Mouse (Mus musculus) lung, embryonic 14.5 days (tissue): ENCODE results near the gene Pirt. TPM values are rescaled to one million over a fixed set of nuclear protein-coding genes. Genes with fewer than 3 reads are reported as not detected.

ENCODE experiments used
- ATAC-seq: fragments of 200-750 bp; cut with Nextera tagmentation; 2 replicates; pipeline ENCODE4 v1.8.0; 2017; ENCODE audit warnings: mild to moderate bottlenecking, moderate TSS enrichment, moderate library complexity; ENCODE audit not compliant: insufficient read depth
- DNase-seq: peaks from one replicate; pipeline ENCODE4 v3.0.0-alpha.2; 2015
- H3K27ac ChIP-seq: fragments of 300-500 bp; sonication (generic); 2 replicates; pipeline ENCODE4 v1.5.1; 2014; ENCODE audit warnings: low read depth, mild to moderate bottlenecking, moderate library complexity
- H3K27me3 ChIP-seq: fragments of 300-500 bp; sonication (generic); 2 replicates; pipeline ENCODE4 v1.6.1; 2014; ENCODE audit warnings: low read length, control low read depth; ENCODE audit not compliant: insufficient read depth
- H3K36me3 ChIP-seq: fragments of 300-500 bp; sonication (generic); 2 replicates; pipeline ENCODE4 v1.6.1; 2014; ENCODE audit warnings: control low read depth; ENCODE audit not compliant: insufficient read depth
- H3K4me1 ChIP-seq: fragments of 300-500 bp; sonication (generic); 2 replicates; pipeline ENCODE4 v1.6.1; 2014; ENCODE audit warnings: antibody characterized with exemption, control low read depth; ENCODE audit not compliant: insufficient read depth
- H3K4me2 ChIP-seq: fragments of 300-500 bp; sonication (generic); 2 replicates; pipeline ENCODE4 v1.6.1; 2014; ENCODE audit warnings: mild to moderate bottlenecking
- H3K4me3 ChIP-seq: fragments of 300-500 bp; sonication (generic); 2 replicates; pipeline ENCODE4 v1.5.1; 2014; ENCODE audit warnings: low read depth, low read length
- H3K9ac ChIP-seq: fragments of 300-500 bp; sonication (generic); 2 replicates; pipeline ENCODE4 v1.6.1; 2014
- H3K9me3 ChIP-seq: fragments of 300-500 bp; sonication (generic); 2 replicates; pipeline ENCODE4 v1.6.1; 2016; ENCODE audit warnings: low read depth, low read length, control low read depth
- CTCF ChIP-seq: IDR thresholded peaks from 2 replicates; pipeline ENCODE4 v1.5.1; 2016; ENCODE audit warnings: antibody characterized with exemption, low read depth
- WGBS: fragments of 180-500 bp; shearing (Covaris S2); extraction: QIAGEN DNeasy Blood & Tissue Kit; methylation state at CpG from one replicate; pipeline ENCODE4 v1.1.7; 2014; 5-methylcytosine and 5-hydroxymethylcytosine counted together
- polyA plus RNA-seq: library from polyadenylated mRNA; unstranded; fragments of >200 nt; fragmentation: Nextera tagmentation; extraction: Ambion mirVana; gene quantifications from 2 replicates; pipeline ENCODE4 v1.2.1, GENCODE M21; 2014

Gene Pirt
- polyA plus RNA-seq, result 0.29 and 0.55 TPM in 2 replicates

DNA sequence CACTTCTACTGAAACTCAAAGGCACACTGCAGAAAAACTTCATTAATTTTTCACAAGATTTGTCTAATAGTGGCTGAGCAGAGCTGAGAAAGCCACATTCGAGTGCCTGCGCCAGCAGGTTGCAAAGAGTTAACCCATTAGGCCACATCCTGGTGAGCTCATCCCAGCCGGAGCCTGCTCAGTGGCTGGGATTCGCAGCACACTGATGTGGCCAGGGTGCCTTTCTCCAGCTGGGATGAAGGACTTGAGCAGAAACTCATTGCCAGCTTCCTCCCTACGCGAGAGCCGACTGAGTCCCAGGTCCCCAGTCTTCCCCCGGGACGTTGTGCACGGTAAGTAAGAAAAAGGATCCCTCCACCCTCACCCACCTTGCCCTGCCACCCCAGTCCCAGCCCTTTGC lies at the start of gene Pirt:
Gene Pirt, plus strand, starts transcription at position 171 of the 400 bp plus-strand sequence.
- Histone ChIP-seq H3K4me3 (no peak within 1 kb of the TSS), H3K27me3 (no peaks in the 10 kb centered on the region), H3K9ac (no peak within 1 kb of the TSS), H3K27ac (0 out of 2 replicates have a peak within 1 kb of the TSS, but pooled peaks have one; percentile 2), H3K4me1 (no peaks in the 10 kb centered on the region), H3K36me3 (no peaks in the 10 kb centered on the region), H3K9me3 (no peaks in the 10 kb centered on the region), H3K4me2 (peak within 1 kb of the TSS; percentile 3; the same call in 1 of the 2 replicates)
- TF ChIP-seq CTCF, result no peak
- DNase-seq (peak; percentile 26), ATAC-seq (no peak)
- WGBS, result 31% methylated on average over 10 of the region's 10 CpGs

DNA sequence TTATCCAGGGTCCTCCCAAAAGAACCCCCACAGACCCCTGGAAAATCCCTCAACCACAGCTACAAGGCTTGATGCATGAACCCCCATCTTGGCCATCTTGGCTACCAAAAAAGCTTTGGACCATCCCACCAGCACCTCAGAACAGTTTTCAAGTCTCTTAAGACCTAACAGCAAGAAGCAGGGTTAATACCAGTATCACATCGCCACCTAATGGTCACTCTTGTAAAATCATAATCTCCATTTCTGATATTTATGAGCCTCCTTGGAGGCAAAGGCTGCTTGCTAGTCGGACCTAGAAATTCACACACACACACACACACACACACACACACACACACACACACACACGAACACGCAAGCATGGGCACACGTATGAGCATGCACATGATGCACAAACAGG lies 40.1 kb upstream of the Pirt start:
- Histone ChIP-seq H3K9me3 (no peaks in the 10 kb centered on the region), H3K4me2 (no peak overlapping the region), H3K36me3 (no peaks in the 10 kb centered on the region), H3K27me3 (no peaks in the 10 kb centered on the region), H3K27ac (no peak overlapping the region), H3K9ac (no peak overlapping the region), H3K4me3 (no peak overlapping the region), H3K4me1 (no peaks in the 10 kb centered on the region)
- DNase-seq, result peak; percentile 90
- WGBS, result 3% methylated on average over 5 of the region's 5 CpGs
- no peak for ATAC-seq
- peak; percentile 69 for TF ChIP-seq CTCF

DNA sequence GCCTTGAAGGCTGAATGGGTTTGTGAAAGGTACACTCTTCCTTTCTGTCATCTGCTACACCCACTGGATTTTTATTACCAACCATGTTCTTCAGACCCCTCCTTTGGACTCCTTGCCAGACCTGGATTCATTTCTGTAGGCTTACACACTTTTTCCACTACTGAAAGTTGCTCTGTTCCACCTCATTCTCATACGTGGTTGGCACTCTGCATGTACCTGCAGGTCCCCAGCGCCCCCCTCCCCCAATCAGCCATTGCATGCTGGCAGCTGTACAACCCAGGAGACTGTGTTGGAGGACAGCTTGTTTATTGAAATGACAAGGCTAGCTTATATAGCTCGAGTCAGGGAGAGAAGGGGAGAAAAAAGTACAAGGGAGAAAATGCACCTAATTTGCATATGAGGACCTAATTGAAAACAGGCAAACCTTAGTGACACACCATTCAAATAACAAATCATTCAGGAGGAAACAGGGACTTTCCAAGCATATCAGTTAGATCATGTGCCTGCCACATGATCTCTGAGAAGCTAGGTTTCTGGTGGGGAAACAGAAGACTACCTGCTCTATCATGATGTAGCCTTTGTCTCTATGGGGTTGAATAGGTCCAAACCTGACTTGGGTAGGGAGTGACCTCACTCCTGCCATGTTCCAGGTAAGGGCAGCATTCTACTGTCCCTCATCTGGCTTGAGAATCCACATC lies 38.9 kb upstream of the Pirt start:
- WGBS, result 40% methylated on average over 3 of the region's 3 CpGs
- no peak for DNase-seq
- no peak overlapping the region for H3K4me2 ChIP-seq
- H3K9ac ChIP-seq, result no peak overlapping the region
- no peak for TF ChIP-seq CTCF
- H3K27ac ChIP-seq, result no peak overlapping the region
- no peak overlapping the region for H3K4me3 ChIP-seq
- H3K27me3 ChIP-seq, result no peaks in the 10 kb centered on the region
- H3K9me3 ChIP-seq, result no peaks in the 10 kb centered on the region
- no peaks in the 10 kb centered on the region for H3K4me1 ChIP-seq
- ATAC-seq, result no peak
- H3K36me3 ChIP-seq, result no peaks in the 10 kb centered on the region

DNA sequence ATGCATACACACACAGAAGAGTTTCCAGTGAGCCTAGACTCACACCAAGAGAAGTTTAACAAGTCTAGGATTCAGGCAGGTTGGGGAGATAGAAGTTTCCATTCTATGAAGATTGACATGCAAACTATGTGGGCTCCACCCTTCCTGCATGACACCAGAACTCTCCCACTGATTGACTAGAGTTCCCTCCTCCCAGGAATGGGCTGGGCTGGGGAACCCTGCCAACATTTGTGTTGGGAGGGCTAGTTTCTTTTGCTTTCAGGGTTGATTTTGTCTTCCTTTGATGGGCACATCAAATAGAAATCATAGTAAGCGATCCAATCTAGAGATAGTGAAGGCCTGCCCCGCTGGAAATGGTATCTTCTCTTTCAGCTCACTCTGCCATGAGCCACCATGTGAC lies 30.5 kb upstream of the Pirt start:
- ATAC-seq (no peak), DNase-seq (no peak)
- no peak overlapping the region for H3K4me3 ChIP-seq
- WGBS, result 69% methylated on average over 2 of the region's 2 CpGs
- H3K4me1 ChIP-seq, result no peaks in the 10 kb centered on the region
- no peaks in the 10 kb centered on the region for H3K9me3 ChIP-seq
- H3K36me3 ChIP-seq, result no peaks in the 10 kb centered on the region
- no peak overlapping the region for H3K4me2 ChIP-seq
- H3K27ac ChIP-seq, result no peak overlapping the region
- no peak overlapping the region for H3K9ac ChIP-seq
- no peaks in the 10 kb centered on the region for H3K27me3 ChIP-seq
- no peak for TF ChIP-seq CTCF

DNA sequence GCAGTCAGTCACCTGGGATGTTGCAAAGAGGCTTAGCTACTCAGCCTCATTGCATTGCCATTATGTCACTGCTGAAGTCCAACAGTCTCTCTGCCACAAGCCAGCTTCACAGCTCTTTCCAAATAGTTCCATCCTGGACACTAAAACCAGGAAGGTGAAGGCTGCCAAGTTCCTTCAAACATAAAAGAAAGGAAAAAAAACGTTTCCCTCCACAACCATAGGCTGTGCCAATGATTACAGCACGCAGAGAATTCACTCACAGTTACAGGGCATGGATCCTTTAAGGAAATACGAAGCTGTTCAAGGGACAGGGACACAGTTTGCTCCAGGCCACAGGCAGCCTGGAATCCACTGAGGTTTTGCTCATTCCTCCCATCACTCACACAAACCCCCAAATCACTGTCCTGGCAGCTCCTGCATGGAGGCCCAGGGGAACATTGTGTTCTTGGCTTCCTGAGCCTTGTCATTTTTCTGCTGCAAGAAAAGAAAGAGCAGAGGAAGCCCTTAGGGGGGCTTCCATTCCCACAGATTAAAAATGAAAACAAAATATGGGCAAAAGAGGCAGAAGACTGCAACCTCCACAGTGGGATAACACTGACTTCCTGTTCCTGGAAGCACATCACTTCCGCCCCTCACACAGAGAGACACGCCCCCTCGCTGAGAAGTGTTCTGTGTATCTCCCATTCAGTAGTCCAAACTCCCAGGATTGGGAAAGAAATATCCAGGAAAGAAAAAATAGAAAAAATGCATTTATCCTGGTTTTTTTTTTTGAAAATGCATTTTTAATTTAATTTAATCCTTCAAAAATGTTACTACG lies 29.3 kb upstream of the Pirt start:
- Histone ChIP-seq H3K9ac (no peak overlapping the region), H3K9me3 (no peaks in the 10 kb centered on the region), H3K36me3 (no peaks in the 10 kb centered on the region), H3K4me3 (no peak overlapping the region), H3K4me2 (no peak overlapping the region), H3K27me3 (no peaks in the 10 kb centered on the region), H3K27ac (no peak overlapping the region), H3K4me1 (no peaks in the 10 kb centered on the region)
- peak; percentile 44; the same call in 1 of the 2 replicates for ATAC-seq
- peak; percentile 57 for DNase-seq
- TF ChIP-seq CTCF, result no peak
- WGBS, result 57% methylated on average over 7 of the region's 7 CpGs

DNA sequence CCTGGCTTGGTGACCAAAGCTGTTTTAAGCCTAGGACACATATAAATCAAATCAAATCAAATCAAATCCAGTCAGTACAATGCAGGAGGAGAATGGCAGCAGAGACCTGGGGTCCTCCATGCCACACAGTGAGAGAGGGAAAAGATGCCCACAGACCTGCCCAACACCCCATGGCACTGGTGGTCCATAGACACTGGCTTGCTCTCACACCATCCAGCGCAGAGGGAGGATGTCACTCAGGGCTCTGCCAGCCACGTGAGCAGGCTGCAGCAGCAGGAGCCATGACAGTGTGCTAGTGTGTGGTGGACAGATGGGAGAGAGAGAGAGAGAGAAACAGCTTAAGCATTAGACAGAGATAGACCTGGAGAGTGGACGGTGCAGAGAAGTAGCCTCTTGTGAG lies 19.2 kb upstream of the Pirt start:
- WGBS, result 75% methylated on average over 3 of the region's 3 CpGs
- no peak overlapping the region for H3K27ac ChIP-seq
- H3K4me3 ChIP-seq, result no peak overlapping the region
- H3K27me3 ChIP-seq, result no peaks in the 10 kb centered on the region
- TF ChIP-seq CTCF, result no peak
- H3K36me3 ChIP-seq, result no peaks in the 10 kb centered on the region
- no peak overlapping the region for H3K9ac ChIP-seq
- no peaks in the 10 kb centered on the region for H3K9me3 ChIP-seq
- no peaks in the 10 kb centered on the region for H3K4me1 ChIP-seq
- no peak for DNase-seq
- ATAC-seq, result no peak
- H3K4me2 ChIP-seq, result no peak overlapping the region

DNA sequence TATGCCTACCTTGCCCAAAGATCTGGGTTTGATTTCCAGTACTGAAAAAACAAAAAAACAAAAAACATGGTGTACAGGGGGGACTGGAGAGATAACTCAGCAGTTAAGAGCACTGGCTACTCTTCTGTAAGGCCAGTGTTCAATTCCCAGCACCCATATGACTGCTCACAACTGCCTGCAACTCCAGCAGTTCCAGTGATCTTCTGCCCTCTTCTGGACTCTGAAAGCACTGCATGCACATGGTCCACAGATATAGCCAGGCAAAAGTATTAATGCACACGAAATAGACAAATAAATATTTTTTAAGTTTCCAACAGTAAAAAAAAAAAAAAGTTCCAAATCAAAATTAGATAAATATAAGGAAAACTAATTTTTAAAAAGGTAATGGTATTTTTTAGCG lies 13.0 kb upstream of the Pirt start:
- H3K4me1 ChIP-seq, result no peaks in the 10 kb centered on the region
- TF ChIP-seq CTCF, result peak; percentile 29
- H3K4me3 ChIP-seq, result no peak overlapping the region
- H3K4me2 ChIP-seq, result no peak overlapping the region
- ATAC-seq (no peak), DNase-seq (no peak)
- H3K9ac ChIP-seq, result no peak overlapping the region
- H3K27me3 ChIP-seq, result no peaks in the 10 kb centered on the region
- no peaks in the 10 kb centered on the region for H3K9me3 ChIP-seq
- 94% methylated on average over 2 of the region's 2 CpGs for WGBS
- no peak overlapping the region for H3K27ac ChIP-seq
- H3K36me3 ChIP-seq, result no peaks in the 10 kb centered on the region
